Mouse (Mus musculus): ENCODE measurements around the gene Rpl27a. TPM values are rescaled to one million over a fixed set of nuclear protein-coding genes. Genes with fewer than 3 reads are reported as not detected.

Gene Rpl27a
- polyA plus RNA-seq, 1 experiment from 2014 or later: 106 TPM

DNA sequence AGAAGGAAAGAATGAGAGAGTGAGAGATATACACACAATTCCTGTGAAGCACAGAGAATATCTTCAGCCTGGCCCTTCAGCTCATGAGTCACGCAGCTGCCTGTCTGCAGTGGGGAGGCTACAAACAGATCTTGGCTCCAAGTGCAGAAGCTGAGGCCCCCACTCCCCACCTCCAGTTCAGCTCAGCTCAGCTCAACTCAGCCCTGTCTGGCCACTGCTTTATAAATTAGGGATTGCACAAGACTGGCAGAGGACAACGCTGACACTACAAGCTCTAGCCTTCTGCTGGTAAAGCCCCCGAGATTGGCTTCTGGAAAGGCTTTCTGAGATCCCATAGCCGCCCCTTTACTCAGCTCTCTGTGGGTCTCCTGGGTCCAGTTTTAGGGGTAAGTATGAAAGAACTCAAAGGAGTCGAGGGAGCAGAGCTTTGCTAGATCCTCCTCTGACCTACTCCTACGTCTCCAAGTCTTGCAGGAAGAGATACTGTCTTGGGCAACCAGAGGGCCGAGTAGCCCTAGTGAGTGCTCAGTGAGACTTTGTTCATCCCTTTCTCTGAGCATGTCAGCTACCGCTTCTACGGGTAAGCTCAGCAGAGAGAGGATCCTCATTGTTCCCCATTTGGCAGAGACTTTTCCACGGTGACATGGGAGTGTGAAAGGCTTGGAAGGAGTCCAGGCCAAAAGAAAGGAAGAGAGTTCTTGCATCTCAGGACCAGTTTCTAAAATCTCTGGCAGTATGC lies 26.5 kb downstream of the Rpl27a start:
- no peaks in the 10 kb centered on the region for H3K9me3 ChIP-seq (replicated peaks)
- 75% methylated on average over 10 of the region's 10 CpGs for WGBS
- no peak overlapping the region for H3K9ac ChIP-seq
- H3K4me1 ChIP-seq: peaks cover 6% of the 10 kb centered on the region; the same call in 1 of the 2 replicates
- no peaks in the 10 kb centered on the region for H3K27me3 ChIP-seq
- H3K27ac ChIP-seq: no peak overlapping the region
- H3K4me3 ChIP-seq: no peak overlapping the region
- H3K36me3 ChIP-seq (ENCODE audit: poor library complexity, severe bottlenecking): 0 out of 2 replicates have a peak, but pooled peaks cover 5% of the 10 kb centered on the region
- no peak for ATAC-seq
- H3K4me2 ChIP-seq: no peak overlapping the region

DNA sequence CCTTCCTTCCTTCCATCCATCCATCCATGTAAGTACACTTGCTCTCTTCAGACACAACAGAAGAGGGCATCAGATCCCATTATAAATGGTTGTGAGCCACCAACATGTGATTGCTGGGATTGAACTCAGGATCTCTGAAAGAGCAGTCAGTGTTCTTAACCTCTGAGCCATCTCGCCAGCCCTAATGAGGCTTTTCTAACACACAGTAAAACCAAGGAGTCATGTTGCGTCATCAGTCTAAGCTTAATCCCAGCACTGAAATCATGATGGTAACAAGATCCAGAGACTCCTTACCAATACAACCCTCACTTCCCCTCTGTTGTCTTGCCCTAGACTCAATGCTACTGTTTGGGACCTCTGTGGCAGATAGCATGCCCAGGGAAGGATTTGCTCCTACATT lies 27.2 kb downstream of the Rpl27a start:
- Histone ChIP-seq H3K4me2 (no peak overlapping the region), H3K27ac (no peak overlapping the region), H3K4me3 (no peak overlapping the region), H3K4me1 (peaks cover 6% of the 10 kb centered on the region; the same call in 1 of the 2 replicates), H3K36me3 (ENCODE audit: poor library complexity, severe bottlenecking) (0 out of 2 replicates have a peak, but pooled peaks cover 5% of the 10 kb centered on the region), H3K9me3 (replicated peaks) (no peaks in the 10 kb centered on the region), H3K9ac (no peak overlapping the region), H3K27me3 (no peaks in the 10 kb centered on the region)
- WGBS: 88% methylated on average over 2 of the region's 2 CpGs
- no peak for ATAC-seq

DNA sequence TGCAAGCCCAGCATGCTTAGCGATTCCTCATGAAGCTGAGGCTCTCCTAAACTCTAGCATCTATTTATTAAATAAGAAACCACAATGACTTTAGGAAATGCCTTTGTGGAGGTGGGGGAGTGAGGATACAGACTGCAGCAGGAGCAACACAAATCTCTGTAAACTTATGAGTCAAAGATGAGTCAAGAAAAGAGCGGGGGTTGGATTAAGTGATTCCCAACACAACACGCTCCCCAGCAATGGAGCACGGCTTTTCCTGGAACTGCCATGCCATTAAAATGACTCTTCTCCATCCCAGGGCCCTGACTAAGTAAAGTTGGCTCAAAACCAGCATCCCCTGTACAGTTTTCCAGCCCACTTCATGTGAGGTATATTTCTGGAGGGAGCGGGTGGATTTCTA lies 27.8 kb downstream of the Rpl27a start:
- no peak for ATAC-seq
- H3K4me2 ChIP-seq: no peak overlapping the region
- no peak overlapping the region for H3K27ac ChIP-seq
- H3K9me3 ChIP-seq (replicated peaks): no peaks in the 10 kb centered on the region
- H3K4me1 ChIP-seq: peaks cover 6% of the 10 kb centered on the region; the same call in 1 of the 2 replicates
- WGBS: 93% methylated on average over 5 of the region's 5 CpGs
- no peak overlapping the region for H3K9ac ChIP-seq
- H3K27me3 ChIP-seq: no peaks in the 10 kb centered on the region
- no peak overlapping the region for H3K4me3 ChIP-seq
- 0 out of 2 replicates have a peak, but pooled peaks cover 5% of the 10 kb centered on the region for H3K36me3 ChIP-seq (ENCODE audit: poor library complexity, severe bottlenecking)

GRCm38 (mm10) chr7:109559536-109559935 lies 40.6 kb downstream of the Rpl27a start:
- Histone ChIP-seq H3K27me3 (no peaks in the 10 kb centered on the region), H3K27ac (no peak overlapping the region), H3K9me3 (replicated peaks) (no peaks in the 10 kb centered on the region), H3K4me1 (0 out of 2 replicates have a peak, but pooled peaks cover 3% of the 10 kb centered on the region), H3K36me3 (ENCODE audit: poor library complexity, severe bottlenecking) (no peaks in the 10 kb centered on the region), H3K9ac (no peak overlapping the region), H3K4me2 (no peak overlapping the region), H3K4me3 (no peak overlapping the region)
- ATAC-seq: no peak
- WGBS: 55% methylated on average over 6 of the region's 6 CpGs

DNA sequence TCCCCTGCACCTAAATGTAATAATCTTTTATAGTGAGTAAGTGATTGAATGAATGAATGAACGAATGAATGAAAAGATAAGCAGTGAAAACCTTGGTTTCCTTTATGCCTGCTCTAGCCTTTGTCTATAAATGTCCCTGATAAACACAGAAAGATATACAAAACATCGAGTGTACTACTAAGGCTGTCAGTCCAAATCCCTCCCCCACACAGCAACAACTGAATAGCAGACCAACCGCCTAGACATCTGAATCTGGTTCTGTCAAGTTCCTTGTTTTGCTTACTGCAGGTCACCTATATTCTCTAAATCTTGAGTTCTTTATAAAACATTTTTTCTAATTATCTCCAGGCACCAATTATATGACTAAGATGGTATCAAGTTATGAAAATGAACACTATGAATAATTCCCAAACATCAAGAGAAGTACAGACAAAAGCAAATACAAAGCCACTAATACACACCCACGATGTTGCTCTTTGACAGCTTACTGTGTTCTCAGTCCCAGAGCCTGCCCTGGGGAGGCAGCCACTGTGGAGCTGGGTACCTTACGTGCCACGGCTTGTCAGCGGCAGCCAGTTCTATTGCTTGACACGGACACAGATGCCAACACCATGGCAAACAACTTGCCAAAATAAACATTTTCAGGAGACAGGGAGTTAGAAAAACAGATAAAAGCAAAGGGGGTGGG lies 42.7 kb downstream of the Rpl27a start:
- 0 out of 2 replicates have a peak, but pooled peaks cover 3% of the 10 kb centered on the region for H3K4me1 ChIP-seq
- no peak overlapping the region for H3K4me2 ChIP-seq
- WGBS: 70% methylated on average over 8 of the region's 8 CpGs
- no peaks in the 10 kb centered on the region for H3K36me3 ChIP-seq (ENCODE audit: poor library complexity, severe bottlenecking)
- H3K9me3 ChIP-seq (replicated peaks): no peaks in the 10 kb centered on the region
- no peaks in the 10 kb centered on the region for H3K27me3 ChIP-seq
- no peak for ATAC-seq
- H3K4me3 ChIP-seq: no peak overlapping the region
- no peak overlapping the region for H3K9ac ChIP-seq
- H3K27ac ChIP-seq: no peak overlapping the region

GRCm38 (mm10) chr7:109562154-109562599 lies 43.2 kb downstream of the Rpl27a start:
- no peak overlapping the region for H3K27ac ChIP-seq
- H3K9me3 ChIP-seq (replicated peaks): no peaks in the 10 kb centered on the region
- no peak overlapping the region for H3K4me2 ChIP-seq
- no peak overlapping the region for H3K4me3 ChIP-seq
- no peaks in the 10 kb centered on the region for H3K27me3 ChIP-seq
- H3K36me3 ChIP-seq (ENCODE audit: poor library complexity, severe bottlenecking): no peaks in the 10 kb centered on the region
- 66% methylated on average over 4 of the region's 4 CpGs for WGBS
- H3K9ac ChIP-seq: no peak overlapping the region
- H3K4me1 ChIP-seq: 0 out of 2 replicates have a peak, but pooled peaks cover 3% of the 10 kb centered on the region
- no peak for ATAC-seq

DNA sequence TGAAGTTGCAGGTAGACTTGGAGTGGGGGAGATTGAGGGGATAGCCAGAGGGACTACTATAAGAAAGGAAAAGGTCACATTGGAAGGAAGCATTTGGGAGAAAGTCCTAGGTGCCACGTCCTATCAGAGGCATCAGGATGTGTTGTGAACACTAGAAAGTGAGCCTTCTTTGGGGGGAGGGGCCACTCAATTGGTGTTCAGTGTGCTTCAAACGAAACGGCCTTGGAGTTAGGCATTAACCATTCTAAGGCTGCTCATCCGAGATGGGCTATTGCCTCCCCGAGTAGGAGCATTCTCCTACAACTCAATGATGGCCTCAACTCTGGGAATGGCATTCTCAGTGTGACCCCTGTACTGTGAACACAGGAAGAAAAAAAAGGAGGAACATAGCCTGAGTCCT lies 43.7 kb downstream of the Rpl27a start:
- no peak overlapping the region for H3K4me2 ChIP-seq
- WGBS: 77% methylated on average over 5 of the region's 5 CpGs
- ATAC-seq: no peak
- H3K9me3 ChIP-seq (replicated peaks): no peaks in the 10 kb centered on the region
- H3K4me1 ChIP-seq: 0 out of 2 replicates have a peak, but pooled peaks cover 3% of the 10 kb centered on the region
- no peak overlapping the region for H3K4me3 ChIP-seq
- H3K27ac ChIP-seq: no peak overlapping the region
- H3K36me3 ChIP-seq (ENCODE audit: poor library complexity, severe bottlenecking): no peaks in the 10 kb centered on the region
- no peak overlapping the region for H3K9ac ChIP-seq
- no peaks in the 10 kb centered on the region for H3K27me3 ChIP-seq

DNA sequence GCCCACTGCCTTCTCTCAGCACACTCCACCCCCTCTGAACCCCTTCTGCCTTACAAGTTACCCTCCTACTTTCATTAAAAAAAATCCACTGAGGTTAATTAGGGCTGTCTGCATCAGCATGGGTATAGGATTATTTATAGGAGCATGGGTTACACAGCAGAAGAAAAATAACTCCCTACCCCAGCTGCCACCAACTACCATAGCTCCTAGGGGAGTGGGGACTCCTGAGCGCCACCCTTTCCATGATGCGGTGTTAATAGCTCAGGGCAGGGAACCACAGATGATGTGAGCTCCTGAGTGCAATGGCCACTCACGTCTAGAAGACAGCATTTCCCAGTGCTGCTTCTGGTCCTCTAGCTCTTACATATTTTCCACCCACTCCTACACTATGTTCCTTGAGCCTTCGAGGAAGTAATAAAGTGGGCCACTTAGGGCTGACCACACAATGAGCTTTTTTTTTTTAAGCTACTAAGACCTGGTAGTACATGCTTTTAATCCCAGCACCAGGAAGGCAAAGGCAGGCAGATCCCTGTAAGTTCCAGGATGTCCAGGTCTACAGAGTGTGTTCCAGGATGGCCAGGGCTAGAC lies 44.9 kb downstream of the Rpl27a start:
- no peak overlapping the region for H3K4me2 ChIP-seq
- 83% methylated on average over 4 of the region's 4 CpGs for WGBS
- no peak for ATAC-seq
- no peak overlapping the region for H3K9ac ChIP-seq
- no peak overlapping the region for H3K4me3 ChIP-seq
- no peaks in the 10 kb centered on the region for H3K27me3 ChIP-seq
- no peaks in the 10 kb centered on the region for H3K36me3 ChIP-seq (ENCODE audit: poor library complexity, severe bottlenecking)
- H3K4me1 ChIP-seq: 0 out of 2 replicates have a peak, but pooled peaks cover 3% of the 10 kb centered on the region
- no peaks in the 10 kb centered on the region for H3K9me3 ChIP-seq (replicated peaks)
- H3K27ac ChIP-seq: no peak overlapping the region

- H3K4me3 ChIP-seq: no peak overlapping the region
- H3K4me2 ChIP-seq: no peak overlapping the region
- H3K36me3 ChIP-seq (ENCODE audit: poor library complexity, severe bottlenecking): no peaks in the 10 kb centered on the region
- no peak for ATAC-seq
- H3K9me3 ChIP-seq (replicated peaks): no peaks in the 10 kb centered on the region
- no peak overlapping the region for H3K9ac ChIP-seq
- H3K27ac ChIP-seq: no peak overlapping the region
- no peaks in the 10 kb centered on the region for H3K27me3 ChIP-seq
- H3K4me1 ChIP-seq: 0 out of 2 replicates have a peak, but pooled peaks cover 3% of the 10 kb centered on the region
These were observed 47.4 kb downstream of the Rpl27a start for GRCm38 (mm10) chr7:109566327-109566726.

- H3K4me3 ChIP-seq: no peak overlapping the region
- ATAC-seq: no peak
- WGBS: 83% methylated on average over 11 of the region's 11 CpGs
These were observed 48.2 kb downstream of the Rpl27a start for GRCm38 (mm10) chr7:109566841-109567768.

GRCm38 (mm10) chr7:109568391-109568892 lies 49.5 kb downstream of the Rpl27a start:
- H3K36me3 ChIP-seq (ENCODE audit: poor library complexity, severe bottlenecking): no peaks in the 10 kb centered on the region
- no peak overlapping the region for H3K4me3 ChIP-seq
- H3K9ac ChIP-seq: no peak overlapping the region
- H3K27me3 ChIP-seq: no peaks in the 10 kb centered on the region
- H3K9me3 ChIP-seq (replicated peaks): no peaks in the 10 kb centered on the region
- H3K27ac ChIP-seq: no peak overlapping the region
- 90% methylated on average over 4 of the region's 4 CpGs for WGBS
- H3K4me1 ChIP-seq: no peaks in the 10 kb centered on the region
- ATAC-seq: no peak
- no peak overlapping the region for H3K4me2 ChIP-seq

More at GRCm38 (mm10) chr7:109566841-109567768, 48.2 kb downstream of the Rpl27a start:
- no peak overlapping the region for H3K9ac ChIP-seq
- H3K4me1 ChIP-seq: 0 out of 2 replicates have a peak, but pooled peaks cover 3% of the 10 kb centered on the region
- no peak overlapping the region for H3K4me2 ChIP-seq
- no peak overlapping the region for H3K27ac ChIP-seq
- no peaks in the 10 kb centered on the region for H3K36me3 ChIP-seq (ENCODE audit: poor library complexity, severe bottlenecking)
- H3K9me3 ChIP-seq (replicated peaks): no peaks in the 10 kb centered on the region
- no peaks in the 10 kb centered on the region for H3K27me3 ChIP-seq
